Mouse (Mus musculus) megakaryocyte, embryonic 14.5 days (primary cell): ENCODE data around the gene Rbp3. TPM values are rescaled to one million over a fixed set of nuclear protein-coding genes. Genes with fewer than 3 reads are reported as not detected.

ENCODE experiments used
- H3K27me3 ChIP-seq: replicated peaks from 2 replicates; pipeline ENCODE3; 2012; ENCODE audit warnings: inconsistent platforms
- H3K36me3 ChIP-seq: replicated peaks from 2 replicates; pipeline ENCODE3; 2012; ENCODE audit warnings: low read length, inconsistent platforms, mixed read lengths
- H3K4me1 ChIP-seq: 2 replicates; pipeline ENCODE4 v1.6.1; 2012; ENCODE audit warnings: inconsistent platforms
- H3K4me3 ChIP-seq: replicated peaks from 2 replicates; pipeline ENCODE3; 2012; ENCODE audit warnings: moderate library complexity, mild to moderate bottlenecking, inconsistent platforms
- H3K9me3 ChIP-seq: 2 replicates; pipeline ENCODE4 v1.6.1; 2012; ENCODE audit warnings: inconsistent platforms
- FLI1 ChIP-seq: IDR thresholded peaks from 2 replicates; pipeline ENCODE4 v1.6.1; 2012; ENCODE audit warnings: low read length, inconsistent platforms, mixed read lengths
- GATA1 ChIP-seq: IDR thresholded peaks from 3 replicates; pipeline ENCODE4 v1.6.1; 2012; ENCODE audit warnings: mixed read lengths, low read length, inconsistent platforms, borderline replicate concordance
- polyA plus RNA-seq: library from polyadenylated mRNA; stranded (reverse); fragments of >175 nt; gene quantifications from 2 replicates; pipeline ENCODE4 v1.2.3, GENCODE M21; 2012; ENCODE audit warnings: low replicate concordance; ENCODE audit not compliant: insufficient read depth

Rbp3 gene
- not detected in 2 replicates for polyA plus RNA-seq

GRCm38 (mm10) chr14:33953761-33954160, at the start of gene Rbp3:
TSS of gene Rbp3 (plus strand) at chr14:33954003.
- no peaks in the 10 kb centered on the region for H3K4me1 ChIP-seq
- H3K4me3 ChIP-seq = no peak within 1 kb of the TSS
- peaks cover 34% of the 10 kb centered on the region for H3K9me3 ChIP-seq
- no peaks in the 10 kb centered on the region for H3K27me3 ChIP-seq
- H3K36me3 ChIP-seq = no peaks in the 10 kb centered on the region
- TF ChIP-seq GATA1 (no peak), FLI1 (no peak)

GRCm38 (mm10) chr14:33904851-33905250, 49.0 kb upstream of the Rbp3 start:
- Histone ChIP-seq H3K36me3 (no peaks in the 10 kb centered on the region), H3K4me1 (no peaks in the 10 kb centered on the region), H3K4me3 (no peak overlapping the region), H3K9me3 (peaks cover 12% of the 10 kb centered on the region; the same call in 1 of the 2 replicates), H3K27me3 (no peaks in the 10 kb centered on the region)
- TF ChIP-seq GATA1 (no peak), FLI1 (no peak)

- H3K9me3 ChIP-seq = peaks cover 6% of the 10 kb centered on the region; the same call in 1 of the 2 replicates
- no peak for TF ChIP-seq GATA1
- TF ChIP-seq FLI1 = no peak
- no peaks in the 10 kb centered on the region for H3K4me1 ChIP-seq
- peaks cover 1% of the 10 kb centered on the region for H3K27me3 ChIP-seq
- H3K36me3 ChIP-seq = no peaks in the 10 kb centered on the region
- H3K4me3 ChIP-seq = no peak overlapping the region
Observed at GRCm38 (mm10) chr14:33913727-33914126, 40.1 kb upstream of the Rbp3 start.

GRCm38 (mm10) chr14:33914206-33914605, 39.6 kb upstream of the Rbp3 start:
- no peaks in the 10 kb centered on the region for H3K4me1 ChIP-seq
- no peak for TF ChIP-seq GATA1
- TF ChIP-seq FLI1 = no peak
- H3K27me3 ChIP-seq = peaks cover 1% of the 10 kb centered on the region
- H3K4me3 ChIP-seq = no peak overlapping the region
- H3K9me3 ChIP-seq = 0 out of 2 replicates have a peak, but pooled peaks cover 6% of the 10 kb centered on the region
- H3K36me3 ChIP-seq = no peaks in the 10 kb centered on the region

- TF ChIP-seq FLI1 (no peak), GATA1 (no peak)
- Histone ChIP-seq H3K4me3 (no peak overlapping the region), H3K9me3 (0 out of 2 replicates have a peak, but pooled peaks cover 3% of the 10 kb centered on the region), H3K36me3 (no peaks in the 10 kb centered on the region), H3K4me1 (no peaks in the 10 kb centered on the region; the same call in 1 of the 2 replicates), H3K27me3 (peaks cover 33% of the 10 kb centered on the region)
Observed at GRCm38 (mm10) chr14:33920727-33921559, 32.9 kb upstream of the Rbp3 start.

GRCm38 (mm10) chr14:33922771-33923167, 31.0 kb upstream of the Rbp3 start:
- Histone ChIP-seq H3K4me3 (no peak overlapping the region), H3K9me3 (0 out of 2 replicates have a peak, but pooled peaks cover 3% of the 10 kb centered on the region), H3K36me3 (no peaks in the 10 kb centered on the region), H3K4me1 (no peaks in the 10 kb centered on the region; the same call in 1 of the 2 replicates), H3K27me3 (peaks cover 33% of the 10 kb centered on the region)
- no peak for TF ChIP-seq GATA1
- no peak for TF ChIP-seq FLI1

- no peak within 1 kb of the TSS for H3K4me3 ChIP-seq
- TF ChIP-seq GATA1 (no peak), FLI1 (no peak)
- H3K4me1 ChIP-seq = no peaks in the 10 kb centered on the region; the same call in 1 of the 2 replicates
- no peaks in the 10 kb centered on the region for H3K36me3 ChIP-seq
- H3K9me3 ChIP-seq = 0 out of 2 replicates have a peak, but pooled peaks cover 3% of the 10 kb centered on the region
- H3K27me3 ChIP-seq = peaks cover 33% of the 10 kb centered on the region
Observed at GRCm38 (mm10) chr14:33923168-33924070, 30.4 kb upstream of the Rbp3 start, which contains the start of gene Gdf10. TSS of gene Gdf10 (plus strand) at chr14:33923587.

GRCm38 (mm10) chr14:33931853-33932252, 21.9 kb upstream of the Rbp3 start:
- peaks cover 13% of the 10 kb centered on the region for H3K27me3 ChIP-seq

GRCm38 (mm10) chr14:33932935-33933703, 20.7 kb upstream of the Rbp3 start:
- peaks cover 13% of the 10 kb centered on the region for H3K27me3 ChIP-seq
- TF ChIP-seq GATA1 (no peak), FLI1 (no peak)
- H3K36me3 ChIP-seq = no peaks in the 10 kb centered on the region
- H3K4me3 ChIP-seq = no peak overlapping the region
- no peaks in the 10 kb centered on the region for H3K4me1 ChIP-seq
- no peaks in the 10 kb centered on the region; the same call in 1 of the 2 replicates for H3K9me3 ChIP-seq

More at GRCm38 (mm10) chr14:33931853-33932252, 21.9 kb upstream of the Rbp3 start:
- TF ChIP-seq GATA1 (no peak), FLI1 (no peak)
- Histone ChIP-seq H3K9me3 (no peaks in the 10 kb centered on the region; the same call in 1 of the 2 replicates), H3K4me1 (no peaks in the 10 kb centered on the region), H3K4me3 (no peak overlapping the region), H3K36me3 (no peaks in the 10 kb centered on the region)
